Mouse (Mus musculus) thymus, adult 2 months (tissue): ENCODE measurements around the gene Zfand3. TPM values are rescaled to one million over a fixed set of nuclear protein-coding genes. Genes with fewer than 3 reads are reported as not detected.

ENCODE experiments used
- DNase-seq: peaks from one replicate; pipeline ENCODE4 v3.0.0; 2021
- H3K27ac ChIP-seq: fragments of 200-500 bp; 2 replicates; pipeline ENCODE4 v1.5.1; 2012; ENCODE audit warnings: low read length, control low read depth; ENCODE audit not compliant: control insufficient read depth, insufficient read depth
- H3K27me3 ChIP-seq: fragments of 200-500 bp; 2 replicates; pipeline ENCODE4 v1.6.1; 2012; ENCODE audit warnings: mild to moderate bottlenecking, low read length, moderate library complexity, mixed read lengths; ENCODE audit not compliant: control insufficient read depth, insufficient read depth
- H3K36me3 ChIP-seq: fragments of 200-500 bp; 2 replicates; pipeline ENCODE4 v1.6.1; 2012; ENCODE audit warnings: mild to moderate bottlenecking, low read length, moderate library complexity; ENCODE audit not compliant: control insufficient read depth, insufficient read depth
- H3K4me1 ChIP-seq: fragments of 200-500 bp; replicated peaks from 2 replicates; pipeline ENCODE4 v1.6.1; 2012; ENCODE audit warnings: low read length; ENCODE audit not compliant: control insufficient read depth, insufficient read depth
- H3K4me3 ChIP-seq: fragments of 200-500 bp; 2 replicates; pipeline ENCODE4 v1.5.1; 2012; ENCODE audit warnings: mild to moderate bottlenecking, low read length, control low read depth, moderate library complexity; ENCODE audit not compliant: control insufficient read depth, insufficient read depth
- CTCF ChIP-seq: fragments of 200-500 bp; IDR thresholded peaks from 2 replicates; pipeline ENCODE4 v1.5.1; 2012; ENCODE audit warnings: mild to moderate bottlenecking, control low read depth, low read length, moderate library complexity, borderline replicate concordance; ENCODE audit not compliant: control insufficient read depth, poor library complexity, insufficient read depth; ENCODE audit errors: extremely low read depth
- POLR2A ChIP-seq: fragments of 200-500 bp; IDR thresholded peaks from 2 replicates; pipeline ENCODE4 v1.6.1; 2012; ENCODE audit warnings: mild to moderate bottlenecking, low read length, control low read depth, moderate library complexity; ENCODE audit not compliant: control insufficient read depth, poor library complexity, insufficient read depth; ENCODE audit errors: extremely low read depth
- WGBS: fragments of 180-500 bp; shearing (Covaris S2); methylation state at CpG from one replicate; pipeline ENCODE4 v1.1.7; 2018; 5-methylcytosine and 5-hydroxymethylcytosine counted together
- polyA plus RNA-seq: library from polyadenylated mRNA; depleted of rRNA; stranded (reverse); fragments of >200 nt; gene quantifications from 2 replicates; pipeline ENCODE4 v1.2.3, GENCODE M21; 2012

Zfand3 gene
- polyA plus RNA-seq, 1 experiment = 75.6 TPM

GRCm38 (mm10) chr17:30228439-30229215 is 224.1 kb downstream of the Zfand3 start:
- no peaks in the 10 kb centered on the region for H3K27me3 ChIP-seq
- no peak for DNase-seq
- H3K4me3 ChIP-seq = no peak overlapping the region
- no peak overlapping the region for H3K27ac ChIP-seq
- no peak for TF ChIP-seq CTCF
- TF ChIP-seq POLR2A = no peak
- H3K36me3 ChIP-seq = no peaks in the 10 kb centered on the region
- H3K4me1 ChIP-seq = no peaks in the 10 kb centered on the region
- 62% methylated on average over 10 of the region's 10 CpGs for WGBS

DNA sequence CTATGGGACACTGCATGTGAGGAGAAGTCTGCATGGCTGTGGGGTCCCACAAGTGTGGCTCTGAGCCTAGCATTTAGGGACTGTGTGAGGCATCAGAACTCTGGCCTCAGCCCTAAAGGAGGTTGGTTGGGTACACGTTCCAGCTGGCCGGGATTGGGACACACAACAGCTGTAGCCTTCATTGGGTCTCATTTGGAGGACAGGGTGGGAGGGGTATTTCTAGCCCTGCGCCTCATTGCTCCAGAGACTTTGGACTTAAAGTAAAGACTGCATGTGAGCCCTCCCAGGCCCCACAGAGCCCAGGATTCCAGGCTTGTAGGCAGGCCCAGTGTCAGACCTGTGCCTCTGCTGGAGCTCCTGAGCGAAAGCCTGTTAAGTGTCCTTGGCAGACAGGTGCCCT is 225.9 kb downstream of the Zfand3 start:
- Histone ChIP-seq H3K27me3 (no peaks in the 10 kb centered on the region), H3K4me1 (no peaks in the 10 kb centered on the region), H3K36me3 (no peaks in the 10 kb centered on the region), H3K4me3 (no peak overlapping the region), H3K27ac (no peak overlapping the region)
- WGBS = 95% methylated on average over 4 of the region's 4 CpGs
- TF ChIP-seq POLR2A = no peak
- TF ChIP-seq CTCF = no peak
- DNase-seq = no peak

GRCm38 (mm10) chr17:30231483-30231882 is 226.9 kb downstream of the Zfand3 start:
- Histone ChIP-seq H3K4me1 (no peaks in the 10 kb centered on the region), H3K36me3 (no peaks in the 10 kb centered on the region), H3K27ac (no peak overlapping the region), H3K27me3 (no peaks in the 10 kb centered on the region), H3K4me3 (no peak overlapping the region)
- TF ChIP-seq CTCF = no peak
- TF ChIP-seq POLR2A = no peak
- no peak for DNase-seq
- WGBS = 94% methylated on average over 1 of the region's 1 CpGs

DNA sequence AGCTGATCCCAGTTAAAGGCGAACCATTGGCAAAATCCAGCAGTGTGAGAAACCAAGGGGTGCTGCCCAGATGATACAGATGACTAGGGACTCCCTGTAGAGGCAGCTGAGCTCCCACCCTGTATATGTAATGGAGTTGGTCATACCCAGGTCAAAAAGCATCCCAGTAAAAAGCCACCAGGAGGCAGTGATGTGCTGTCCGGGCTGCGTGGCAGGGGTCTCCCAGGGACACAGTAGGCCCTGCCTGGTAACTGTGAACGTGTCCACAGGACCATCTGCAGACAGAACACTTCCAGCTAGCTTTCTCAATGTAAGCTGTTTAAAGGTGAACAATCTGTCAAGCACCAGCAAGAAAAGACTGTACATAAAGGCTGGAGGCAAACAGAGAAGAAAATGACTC is 228.2 kb downstream of the Zfand3 start:
- Histone ChIP-seq H3K4me3 (no peak overlapping the region), H3K36me3 (no peaks in the 10 kb centered on the region), H3K27ac (no peak overlapping the region), H3K4me1 (no peaks in the 10 kb centered on the region), H3K27me3 (no peaks in the 10 kb centered on the region)
- WGBS = 92% methylated on average over 4 of the region's 4 CpGs
- TF ChIP-seq CTCF (no peak), POLR2A (no peak)
- no peak for DNase-seq

DNA sequence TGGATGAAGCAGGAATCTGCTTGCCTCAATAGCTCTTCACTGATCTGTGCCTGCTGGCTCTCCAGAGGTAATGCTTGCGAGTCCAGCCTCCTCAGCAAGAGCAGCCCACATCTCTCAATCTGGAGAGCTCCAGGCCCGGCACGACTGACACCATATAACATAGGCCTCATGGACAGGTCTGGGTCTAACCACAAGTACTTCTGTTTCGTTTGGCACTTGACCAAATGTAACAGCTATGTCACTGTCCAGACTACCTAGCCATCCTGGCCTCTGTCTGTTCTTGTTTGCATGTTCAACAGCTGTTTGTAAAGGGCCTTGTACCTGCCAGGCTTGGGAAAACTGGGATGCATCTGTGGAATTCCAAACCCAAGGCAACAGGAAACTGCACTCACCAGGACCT is 230.8 kb downstream of the Zfand3 start:
- H3K4me1 ChIP-seq = no peaks in the 10 kb centered on the region
- DNase-seq = no peak
- H3K27me3 ChIP-seq = no peaks in the 10 kb centered on the region
- H3K27ac ChIP-seq = no peak overlapping the region
- no peaks in the 10 kb centered on the region for H3K36me3 ChIP-seq
- WGBS = 70% methylated on average over 4 of the region's 4 CpGs
- TF ChIP-seq POLR2A (no peak), CTCF (no peak)
- no peak overlapping the region for H3K4me3 ChIP-seq

DNA sequence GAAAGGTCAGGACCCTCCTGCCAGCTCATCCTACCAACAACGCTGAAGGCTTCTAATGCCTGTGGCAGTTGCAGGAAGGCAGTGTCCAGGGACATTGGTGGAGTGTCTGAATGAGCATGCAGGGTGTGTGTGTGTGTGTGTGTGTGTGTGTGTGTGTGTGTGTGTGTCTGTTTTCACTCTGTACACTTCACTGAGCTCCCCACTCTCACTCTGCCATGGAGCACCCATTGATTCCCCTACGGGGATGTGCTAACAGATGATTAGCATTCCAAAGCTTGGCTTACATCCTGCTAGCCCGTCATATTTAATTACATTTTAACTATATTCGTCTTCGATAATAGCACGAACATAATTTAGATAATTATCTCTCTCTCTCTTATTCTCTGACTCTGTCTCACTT is 232.1 kb downstream of the Zfand3 start:
- no peaks in the 10 kb centered on the region for H3K36me3 ChIP-seq
- H3K27me3 ChIP-seq = no peaks in the 10 kb centered on the region
- H3K4me1 ChIP-seq = no peaks in the 10 kb centered on the region
- no peak for TF ChIP-seq CTCF
- TF ChIP-seq POLR2A = no peak
- DNase-seq = no peak
- H3K4me3 ChIP-seq = no peak overlapping the region
- H3K27ac ChIP-seq = no peak overlapping the region
- 95% methylated on average over 6 of the region's 6 CpGs for WGBS

- WGBS = 96% methylated on average over 7 of the region's 7 CpGs
- no peaks in the 10 kb centered on the region for H3K4me1 ChIP-seq
- H3K4me3 ChIP-seq = no peak overlapping the region
- TF ChIP-seq POLR2A (no peak), CTCF (no peak)
- H3K27ac ChIP-seq = no peak overlapping the region
- DNase-seq = no peak
- no peaks in the 10 kb centered on the region for H3K36me3 ChIP-seq
- no peaks in the 10 kb centered on the region for H3K27me3 ChIP-seq
These were observed 233.1 kb downstream of the Zfand3 start for GRCm38 (mm10) chr17:30237600-30237999.
